In the genomic region with DNA sequence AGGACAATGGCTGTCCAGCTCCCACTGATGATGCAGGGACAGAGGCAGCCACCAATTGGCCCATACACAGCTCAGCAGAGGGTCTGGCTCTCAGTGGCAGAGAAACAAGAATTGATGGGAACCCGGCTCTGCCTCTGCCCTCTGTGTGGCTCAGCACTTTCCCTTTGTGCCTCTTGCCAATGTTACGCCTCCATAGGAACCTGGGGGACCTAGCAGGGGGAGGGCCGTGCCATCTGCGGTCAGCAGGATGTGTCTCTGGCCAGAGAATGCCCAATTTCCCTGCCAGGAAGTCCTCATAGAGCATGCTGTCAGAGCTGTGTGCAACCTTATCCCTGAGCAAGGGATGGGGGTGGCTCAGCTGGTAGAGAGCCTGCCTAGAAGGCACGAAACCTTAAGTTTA, we compare ENCODE assay signal across 15 mouse cellular contexts. TPM values are rescaled to one million over a fixed set of nuclear protein-coding genes. Genes with fewer than 3 reads are reported as not detected.
DNase-seq lines count a peak whose midpoint lies in the region; ATAC-seq and TF ChIP-seq lines count a peak whose summit lies in the region.
"Had no signal": no experiment of that assay in that cellular context is flagged by ENCODE, and none has a peak within 500 bp of the region (broad histone marks: within the 10 kb centered on the region; RNA-seq: fewer than 3 reads in every experiment).

No protein-coding gene starts in this region.

- WGBS in kidney, postnatal 0 days, result 53% methylated on average over 5 of the region's 5 CpGs

- no peak for ATAC-seq in kidney, postnatal 0 days (replicated peaks; ENCODE audit: low FRiP score, low read depth)
- ATAC-seq: midbrain, embryonic 16.5 days had no signal

- peak; percentile 1 for DNase-seq in kidney, postnatal 0 days (ENCODE audit: low spot score)
- no peak for DNase-seq in kidney, postnatal 36 days
- DNase-seq in 416B (ENCODE audit: low read depth), result peak; percentile 31
- peak; percentile 85 for DNase-seq in cerebellum, adult 11 months
- DNase-seq in cerebellum, postnatal 36 days, result peak; percentile 83 to 89
- DNase-seq in right cerebral cortex, postnatal 4 days, result no peak
- DNase-seq in ovary, postnatal 36 days (ENCODE audit: low spot score), result no peak
- DNase-seq: heart, adult 11 months; thymus, postnatal 36 days had no signal

- TF ChIP-seq CTCF in kidney, postnatal 0 days (IDR thresholded peaks at IDR 0.05; ENCODE audit: low read depth), result no peak

- H3K9me3 ChIP-seq in kidney, postnatal 0 days (replicated peaks; ENCODE audit: low read length), result no peaks in the 10 kb centered on the region
- H3K9me3 ChIP-seq: liver, embryonic 15.5 days had no signal

- no peak overlapping the region for H3K9ac ChIP-seq in kidney, postnatal 0 days (ENCODE audit: low read depth, low read length)
- H3K9ac ChIP-seq: limb, embryonic 12.5 days; liver, embryonic 15.5 days; neural tube, embryonic 13.5 days had no signal

- H3K4me2 ChIP-seq in kidney, postnatal 0 days (ENCODE audit: low read length), result no peak overlapping the region
- H3K4me2 ChIP-seq: limb, embryonic 12.5 days; liver, embryonic 15.5 days; neural tube, embryonic 13.5 days had no signal

- no peaks in the 10 kb centered on the region for H3K4me1 ChIP-seq in kidney, postnatal 0 days (replicated peaks; ENCODE audit: insufficient read depth, low read length)
- H3K4me1 ChIP-seq: limb, embryonic 12.5 days; liver, embryonic 15.5 days; neural tube, embryonic 13.5 days had no signal

- H3K36me3 ChIP-seq in kidney, postnatal 0 days (ENCODE audit: insufficient read depth, low read length), result no peaks in the 10 kb centered on the region
- H3K36me3 ChIP-seq: limb, embryonic 12.5 days; liver, embryonic 15.5 days; neural tube, embryonic 13.5 days had no signal

- H3K27me3 ChIP-seq in kidney, postnatal 0 days (ENCODE audit: insufficient read depth, low read length), result no peaks in the 10 kb centered on the region
- H3K27me3 ChIP-seq: limb, embryonic 12.5 days; liver, embryonic 15.5 days; neural tube, embryonic 13.5 days had no signal

- no peak overlapping the region for H3K4me3 ChIP-seq in kidney, postnatal 0 days (replicated peaks; ENCODE audit: low read depth, low read length)
- H3K4me3 ChIP-seq: limb, embryonic 12.5 days; liver, embryonic 15.5 days; neural tube, embryonic 13.5 days had no signal

- no peak overlapping the region for H3K27ac ChIP-seq in kidney, postnatal 0 days
- H3K27ac ChIP-seq: limb, embryonic 12.5 days; liver, embryonic 15.5 days; macrophage; neural tube, embryonic 13.5 days; stomach, postnatal 0 days had no signal

RNA-seq across cellular contexts. Expression of gene Ccdc92, which starts 47.4 kb away (rescaled TPM):
- polyA plus RNA-seq in kidney, postnatal 0 days (2015; fragmentation: Nextera tagmentation; extraction: Ambion mirVana), result 6.6 and 7.8 TPM in 2 replicates
- polyA plus RNA-seq: macrophage had no signal

RNA-seq across cellular contexts. Expression of gene Zfp664, which starts 47.7 kb away (rescaled TPM):
- 92.8 and 93.8 TPM in 2 replicates for polyA plus RNA-seq in kidney, postnatal 0 days (2015; fragmentation: Nextera tagmentation; extraction: Ambion mirVana)

Comparison
In these comparisons a context has a peak if more than half of its experiments do, and no peak if none do; other contexts are left out.
1. DNase-seq: peak in kidney, postnatal 0 days (single experiment), 416B (single experiment), cerebellum, adult 11 months (single experiment) and cerebellum, postnatal 36 days (2 of 2); none in kidney, postnatal 36 days (0 of 2), right cerebral cortex, postnatal 4 days (single experiment) and ovary, postnatal 36 days (single experiment).